Mouse (Mus musculus) urinary bladder, adult 18-20 months (tissue): ENCODE results near the gene Kif1c.

Experiments
- DNase-seq, 2 experiments: peaks; one replicate each; pipeline ENCODE4 v3.0.0; 2022; ENCODE audit warnings: low spot score in 2 of 2, mixed read lengths in 2 of 2

Kif1c gene

GRCm38 (mm10) chr11:70699722-70700556, at the start of gene Kif1c, which contains the start of gene Inca1:
Kif1c (plus strand) TSS chr11:70700548.
Inca1 (minus strand) TSS chr11:70700155.
- DNase-seq, result peak; percentile 91 to 98

DNA sequence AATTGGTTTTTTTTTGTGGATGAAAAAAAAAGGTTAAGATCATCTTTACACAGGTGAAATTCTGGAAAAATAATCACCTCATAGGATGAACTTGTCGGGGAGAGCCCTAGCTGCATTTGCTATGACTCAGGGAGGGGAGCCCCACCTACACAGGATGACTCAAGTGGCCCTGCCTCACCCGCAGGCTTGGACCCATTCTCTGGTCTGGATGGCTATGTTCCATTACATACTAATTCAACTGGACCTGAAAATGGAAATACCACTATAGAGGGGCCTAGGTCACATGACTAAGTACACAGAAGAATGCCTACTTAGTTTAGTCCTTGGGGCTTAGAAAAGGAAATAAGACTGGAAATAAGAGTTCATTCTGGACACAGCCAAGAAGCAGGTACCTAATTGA, 49.0 kb upstream of the Kif1c start:
- no peak for DNase-seq

GRCm38 (mm10) chr11:70652029-70652883, 48.1 kb upstream of the Kif1c start:
- no peak for DNase-seq

- DNase-seq, result no peak
Measured at GRCm38 (mm10) chr11:70652884-70653344, 47.4 kb upstream of the Kif1c start.

- peak; percentile 57 to 60 for DNase-seq
Measured at GRCm38 (mm10) chr11:70653345-70654197, 46.8 kb upstream of the Kif1c start.

GRCm38 (mm10) chr11:70654198-70654922, 46.0 kb upstream of the Kif1c start, which contains the start of gene Pfn1:
Pfn1 (minus strand) TSS chr11:70654644.
- peak in 1 of 2 experiments; percentile 59 for DNase-seq

DNA sequence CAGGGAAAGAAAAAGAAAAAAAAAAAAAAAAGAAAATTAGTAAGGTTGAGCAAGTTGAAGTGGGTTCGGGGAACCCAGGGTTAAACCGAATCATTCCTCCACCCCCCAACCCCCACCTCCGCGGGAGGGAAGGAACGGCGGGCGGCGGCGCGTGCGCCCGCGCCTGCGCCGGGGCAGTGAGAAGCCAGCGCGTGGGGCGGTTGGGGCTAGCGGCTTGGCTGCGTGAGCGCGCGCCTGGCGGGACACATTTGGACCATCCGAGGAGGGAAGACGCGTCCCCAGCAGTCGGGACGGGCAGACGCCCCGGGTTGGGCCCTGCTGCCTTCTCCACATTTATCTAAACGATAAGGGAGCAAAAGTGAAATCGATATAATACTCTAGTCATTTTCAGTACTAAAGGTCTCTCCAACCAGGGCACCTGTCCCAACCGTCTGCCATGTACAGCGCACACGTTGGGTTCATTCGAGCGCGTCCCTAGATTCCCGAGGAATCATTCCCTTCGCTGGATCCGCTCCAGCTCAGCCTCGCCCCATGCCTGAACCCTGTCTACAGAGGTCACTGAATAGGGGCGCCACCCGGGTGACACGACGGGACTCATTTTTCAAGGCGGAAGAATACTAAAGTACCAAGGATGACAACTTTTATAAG, 45.3 kb upstream of the Kif1c start:
- DNase-seq, result peak; percentile 77 to 87

- peak; percentile 70 to 78 for DNase-seq
Measured at GRCm38 (mm10) chr11:70655571-70656455, 44.5 kb upstream of the Kif1c start.

DNA sequence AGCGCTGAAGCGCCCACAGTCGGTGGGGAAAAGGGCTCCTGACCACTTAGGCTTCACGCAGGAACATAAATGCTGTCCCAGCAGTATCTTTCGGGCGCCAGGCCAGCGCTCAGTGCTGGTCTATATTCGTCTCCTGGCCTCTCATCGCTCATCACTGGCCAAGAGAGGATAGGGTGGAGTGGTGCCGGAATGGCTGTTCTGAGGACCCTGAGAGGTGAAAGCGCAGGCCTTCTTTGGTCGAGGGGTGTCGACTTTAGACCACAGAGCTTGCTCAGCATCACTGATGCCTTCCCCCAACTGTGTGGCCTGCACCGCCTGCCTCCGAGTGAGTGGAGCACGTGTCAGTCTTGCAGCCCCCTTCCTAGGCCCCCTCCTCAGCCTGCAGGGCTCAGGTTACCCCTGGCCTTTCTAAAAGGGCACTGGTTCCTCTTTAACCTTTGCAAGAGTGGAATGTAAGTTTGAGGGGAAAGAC, 43.9 kb upstream of the Kif1c start:
- DNase-seq, result no peak

DNA sequence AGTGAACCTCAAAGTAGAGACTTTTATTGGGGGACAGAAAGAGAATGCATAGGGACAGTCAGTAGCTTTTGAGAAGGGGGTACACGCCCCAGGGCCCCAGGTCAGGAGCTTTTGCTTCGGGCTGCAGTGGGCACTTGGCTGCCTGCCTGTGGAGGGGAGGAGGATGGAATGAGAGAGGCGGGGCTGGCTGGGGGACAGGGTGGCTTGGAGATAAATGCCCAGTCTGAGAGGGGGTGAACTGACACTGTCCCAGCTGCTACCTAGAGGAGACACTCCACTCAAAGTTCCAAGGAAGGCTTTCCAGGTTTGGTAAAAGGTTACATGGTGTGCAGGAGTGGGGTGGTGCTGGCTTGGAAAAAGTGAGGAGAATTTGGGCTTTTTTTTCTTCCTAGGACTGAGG, 43.4 kb upstream of the Kif1c start, which contains the start of gene Eno3:
TSS of gene Eno3 (plus strand) at position 239 of the 400 bp plus-strand sequence.
- DNase-seq, result no peak

DNA sequence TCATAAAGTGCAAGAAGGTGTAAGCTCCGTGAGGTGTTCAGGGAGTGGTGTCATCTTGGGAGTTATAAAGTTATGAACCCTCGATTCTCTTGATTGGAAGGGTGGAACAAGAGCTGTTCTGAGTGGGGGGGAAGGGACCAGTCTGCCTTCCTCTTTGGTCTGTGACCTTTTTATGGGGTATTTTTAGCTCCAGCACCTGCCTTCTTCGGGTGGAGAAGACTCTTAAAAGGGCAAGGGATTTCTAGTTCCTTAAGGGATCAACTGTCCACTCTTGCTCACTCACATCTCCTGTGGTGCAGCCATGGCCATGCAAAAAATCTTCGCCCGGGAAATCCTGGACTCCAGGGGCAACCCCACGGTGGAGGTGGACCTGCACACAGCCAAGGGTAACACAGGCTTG, 42.8 kb upstream of the Kif1c start:
- DNase-seq, result no peak

DNA sequence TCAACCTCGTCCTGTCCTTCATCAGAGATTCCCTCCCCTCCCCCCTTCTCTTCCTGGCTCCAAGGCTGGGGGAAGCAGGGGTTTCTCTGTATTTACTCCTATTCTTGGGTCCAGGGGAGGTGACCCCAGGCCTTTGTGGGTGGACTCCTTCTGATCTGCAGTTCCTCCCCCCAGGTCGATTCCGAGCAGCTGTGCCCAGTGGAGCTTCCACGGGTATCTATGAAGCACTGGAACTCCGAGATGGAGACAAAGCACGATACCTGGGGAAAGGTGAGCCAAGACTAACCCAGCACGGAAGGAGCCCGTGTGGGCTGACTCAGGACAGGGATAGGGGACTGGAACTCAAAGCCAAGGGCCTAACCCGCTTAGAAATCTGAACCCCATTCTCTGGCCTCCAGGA, 42.4 kb upstream of the Kif1c start:
- DNase-seq, result no peak

- DNase-seq, result no peak
Measured at GRCm38 (mm10) chr11:70658521-70658920, 41.8 kb upstream of the Kif1c start.

DNA sequence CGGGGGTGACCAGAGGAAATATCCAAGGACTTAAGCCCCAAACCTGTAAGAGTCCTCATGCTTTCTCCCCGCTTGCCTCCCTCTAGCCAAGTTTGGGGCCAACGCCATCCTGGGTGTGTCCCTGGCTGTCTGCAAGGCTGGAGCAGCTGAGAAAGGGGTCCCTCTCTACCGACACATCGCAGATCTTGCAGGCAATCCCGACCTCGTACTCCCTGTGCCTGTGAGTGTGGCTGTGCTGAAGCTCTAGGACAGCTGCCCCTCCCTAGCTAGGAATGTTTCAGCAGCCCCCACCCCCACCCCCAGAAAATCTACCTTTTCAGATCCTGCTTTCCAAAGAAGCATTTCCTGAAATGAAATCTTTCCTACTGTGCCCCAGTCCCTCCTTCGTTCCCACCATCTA, 41.4 kb upstream of the Kif1c start:
- no peak for DNase-seq

DNA sequence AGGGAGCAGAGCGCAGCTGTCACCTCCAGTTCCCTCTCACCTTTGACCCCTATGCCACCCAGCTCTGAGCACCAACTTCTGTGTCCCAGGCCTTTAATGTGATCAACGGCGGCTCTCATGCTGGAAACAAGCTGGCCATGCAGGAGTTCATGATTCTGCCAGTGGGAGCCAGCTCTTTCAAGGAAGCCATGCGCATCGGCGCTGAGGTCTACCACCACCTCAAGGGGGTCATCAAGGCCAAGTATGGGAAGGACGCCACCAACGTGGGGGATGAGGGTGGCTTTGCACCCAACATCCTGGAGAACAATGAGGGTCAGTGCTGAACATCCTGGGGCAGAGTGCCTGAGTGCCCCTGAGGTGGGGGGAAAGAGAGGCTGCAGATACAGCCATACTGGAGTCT, 39.8 kb upstream of the Kif1c start:
- DNase-seq, result no peak

DNA sequence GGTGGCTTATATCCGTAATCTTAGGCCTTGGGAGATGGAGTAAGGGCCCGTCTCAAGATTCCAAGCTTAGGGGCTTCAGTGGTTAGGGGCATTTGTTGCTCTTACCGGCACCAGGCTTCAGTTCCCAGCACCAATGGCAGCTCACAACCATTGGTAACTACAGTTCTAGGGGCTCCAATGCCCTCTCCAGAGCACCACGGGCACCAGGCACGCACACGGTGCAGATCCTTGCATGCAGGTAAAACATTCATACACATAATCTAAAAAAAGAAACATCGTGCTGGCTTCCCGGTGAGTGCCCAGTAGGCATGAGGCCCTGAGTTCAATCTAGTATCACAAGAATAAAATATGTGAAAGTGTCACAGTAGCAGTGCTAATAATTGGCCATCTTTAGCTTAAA, 37.2 kb upstream of the Kif1c start:
- no peak for DNase-seq

DNA sequence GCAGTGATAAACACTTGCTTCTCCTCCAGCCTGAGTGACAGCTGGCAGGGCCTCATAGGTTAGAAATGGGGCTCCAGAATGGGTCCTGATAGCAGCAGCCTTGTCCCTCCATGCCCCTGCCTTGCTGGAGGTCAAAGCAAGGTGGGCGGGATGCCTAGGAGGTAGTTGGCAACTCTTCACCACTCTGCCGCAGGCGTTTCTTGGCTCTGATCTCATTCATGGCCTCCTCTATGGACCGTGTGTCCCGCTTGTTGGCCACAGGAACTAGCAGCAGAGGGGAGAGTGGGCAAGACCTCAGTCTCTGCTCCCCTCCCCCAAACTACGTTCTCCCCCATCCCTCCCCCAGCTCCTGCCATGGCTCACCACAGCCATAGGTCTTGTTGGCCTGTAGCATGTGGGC, 36.4 kb upstream of the Kif1c start:
- no peak for DNase-seq

DNA sequence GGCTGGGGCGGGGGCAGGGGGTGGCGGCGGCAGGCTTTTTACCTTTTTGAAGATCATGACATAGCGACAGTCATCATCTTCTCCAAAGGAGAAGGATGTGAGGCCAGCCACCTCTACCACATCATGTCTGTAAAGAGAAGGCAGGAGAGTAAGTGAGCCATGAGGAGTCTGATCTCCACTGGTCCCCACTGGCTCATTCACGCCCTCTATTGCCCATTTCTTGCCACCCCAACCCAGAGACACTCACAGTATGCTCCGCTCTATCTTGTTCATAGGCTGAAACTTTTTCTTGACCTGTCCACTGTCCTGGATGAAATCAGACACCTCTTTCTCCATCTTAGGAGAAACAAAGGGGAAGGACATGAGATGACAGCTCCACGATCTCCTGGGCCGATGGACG, 35.6 kb upstream of the Kif1c start:
- no peak for DNase-seq

DNA sequence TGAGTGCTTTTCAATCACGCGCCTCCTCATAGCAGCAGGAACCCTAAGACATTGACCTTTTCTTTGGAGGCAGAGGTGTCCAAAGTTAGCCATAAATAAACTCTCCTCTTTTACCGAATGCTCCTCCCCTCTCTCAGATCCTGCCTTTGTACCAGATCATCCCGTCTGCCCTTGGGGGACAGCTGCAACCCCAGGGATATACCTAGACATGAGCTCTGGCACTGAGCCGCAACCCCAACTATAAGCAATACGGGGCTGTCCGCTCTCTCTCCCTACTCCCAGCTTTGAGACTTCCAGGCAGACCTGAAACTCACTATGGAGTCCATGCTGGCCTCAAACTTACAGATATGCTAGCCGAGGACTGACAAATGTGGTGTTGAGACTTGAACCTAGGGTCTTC, 33.7 kb upstream of the Kif1c start:
- no peak for DNase-seq
